Mouse (Mus musculus) Patski (cell line): ENCODE results near the gene Sh3glb1. TPM values are rescaled to one million over a fixed set of nuclear protein-coding genes. Genes with fewer than 3 reads are reported as not detected.

ENCODE experiments used
- ATAC-seq: fragments of 100-300 bp; one replicate; pipeline ENCODE4 v1.8.0; 2021
- CTCF ChIA-PET: fragments of 350-600 bp; sonication (Branson Sonifier 250); formaldehyde crosslinking; loops from one replicate; lab custom pipeline; 2022; ENCODE audit warnings: inconsistent platforms; lab: Charles Lee
- POLR2A ChIA-PET: fragments of 350-600 bp; sonication (Branson Sonifier 250); formaldehyde crosslinking; loops from one replicate; lab custom pipeline; 2022; ENCODE audit warnings: antibody characterized with exemption, inconsistent platforms; lab: Charles Lee
- DNase-seq: peaks from one replicate; pipeline ENCODE4 v3.0.0-alpha.2; 2011; ENCODE audit warnings: low read depth, low spot score
- H3K27me3 ChIP-seq: fragments of 371-371 bp; one replicate; pipeline ENCODE4 v1.5.1; 2021
- CTCF ChIP-seq: fragments of 100-300 bp; IDR thresholded peaks from one replicate; pipeline ENCODE4 v1.5.1; 2021
- in situ Hi-C: fragments of 300-500 bp; cut with MboI; formaldehyde crosslinking; loops from 3 replicates; pipeline ENCODE4 v1.11.1; 2018; ENCODE audit warnings: low pct_unique_long_range_greater_than_20kb, mixed read lengths
- polyA plus RNA-seq: library from polyadenylated mRNA; unstranded; gene quantifications from one replicate; pipeline ENCODE4 v1.2.3, GENCODE M21; 2021

The Sh3glb1 gene
- polyA plus RNA-seq, 1 experiment from 2014 or later = 161 TPM

DNA sequence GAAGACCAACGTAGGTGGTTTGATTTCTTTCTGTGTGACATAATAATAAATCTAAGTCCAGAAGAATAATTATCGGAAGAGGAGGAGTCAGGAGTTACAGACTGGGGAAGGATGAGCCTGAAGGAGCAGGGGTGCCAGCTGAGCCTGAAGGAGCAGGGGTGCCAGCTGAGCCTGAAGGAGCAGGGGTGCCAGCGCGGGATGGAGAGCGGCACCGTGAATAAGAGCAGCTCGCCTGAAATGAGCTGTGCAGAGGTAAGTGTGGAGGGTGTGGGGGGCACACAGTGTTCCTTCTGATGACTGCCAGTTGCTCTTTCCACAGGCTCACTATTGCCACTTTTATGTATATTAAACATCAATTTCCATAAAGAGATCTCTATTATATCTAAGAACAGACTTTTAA, 5.1 kb downstream of the Sh3glb1 start:
- ATAC-seq = no peak
- no peak for DNase-seq
- H3K27me3 ChIP-seq = no peaks in the 10 kb centered on the region
- CTCF ChIA-PET = interaction anchor here (2.1 to 4.4 kb wide), 2 partner anchors 8 to 22 kb away, joined by 12 to 19 read pairs; no protein-coding TSS in a partner anchor
- in situ Hi-C loops = no loop called here
- TF ChIP-seq CTCF = no peak
- POLR2A ChIA-PET = interaction anchor here (0.5 to 0.6 kb wide), 2 partner anchors 11 to 151 kb away, joined by 3 read pairs; no protein-coding TSS in a partner anchor

DNA sequence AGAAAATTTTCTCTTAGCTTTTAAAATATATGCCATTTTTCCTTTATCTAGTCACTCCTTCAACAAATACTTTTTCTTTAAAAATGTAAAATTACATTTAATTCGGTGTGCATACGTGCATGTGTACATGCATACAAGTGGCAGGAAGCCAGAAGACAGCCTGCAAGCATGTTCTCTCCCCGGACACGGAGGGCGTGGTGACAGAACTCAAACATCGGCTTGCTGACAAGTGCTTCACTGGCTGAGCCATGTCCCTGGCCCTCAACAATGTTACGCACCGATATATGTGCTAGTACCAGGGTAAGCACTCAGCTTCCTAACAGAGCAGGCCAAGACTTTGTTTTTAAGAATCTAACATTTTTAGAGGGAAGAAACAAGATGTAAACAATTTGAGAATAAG, 5.5 kb downstream of the Sh3glb1 start:
- CTCF ChIA-PET = interaction anchor here (2.1 to 4.4 kb wide), 2 partner anchors 8 to 22 kb away, joined by 12 to 19 read pairs; no protein-coding TSS in a partner anchor
- DNase-seq (no peak), ATAC-seq (no peak)
- no peak for TF ChIP-seq CTCF
- in situ Hi-C loops = loop anchor here (5.0 kb wide), 1 partner anchor 97 kb away; no protein-coding TSS in a partner anchor
- no peaks in the 10 kb centered on the region for H3K27me3 ChIP-seq
- POLR2A ChIA-PET = no interaction called here

DNA sequence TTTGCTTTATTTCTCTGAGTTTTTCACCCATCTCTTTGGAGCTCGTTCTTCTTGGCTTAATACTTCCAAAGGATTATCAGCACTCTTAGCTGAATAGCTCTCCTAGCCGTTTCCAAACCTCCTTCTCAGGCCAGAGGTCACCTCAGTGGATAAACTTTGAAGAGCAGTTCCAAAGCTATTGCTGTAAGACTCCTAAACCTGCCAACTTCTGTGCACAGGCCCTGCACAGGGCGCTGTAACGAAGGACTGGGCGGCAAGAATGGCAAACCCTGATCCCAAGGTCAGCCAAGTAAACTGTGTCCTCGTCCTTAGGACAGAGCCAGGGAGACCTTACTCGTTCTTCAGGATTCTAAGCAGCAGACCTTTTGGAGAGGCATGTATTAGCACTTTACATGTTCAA, 6.0 kb downstream of the Sh3glb1 start:
- in situ Hi-C loops = loop anchor here (5.0 kb wide), 1 partner anchor 97 kb away; no protein-coding TSS in a partner anchor
- ChIA-PET CTCF (interaction anchor here (0.7 to 4.4 kb wide), 2 partner anchors 7 to 9 kb away, joined by 4 to 19 read pairs; no protein-coding TSS in a partner anchor), POLR2A (no interaction called here)
- H3K27me3 ChIP-seq = no peaks in the 10 kb centered on the region
- DNase-seq = no peak
- ATAC-seq = no peak
- no peak for TF ChIP-seq CTCF

DNA sequence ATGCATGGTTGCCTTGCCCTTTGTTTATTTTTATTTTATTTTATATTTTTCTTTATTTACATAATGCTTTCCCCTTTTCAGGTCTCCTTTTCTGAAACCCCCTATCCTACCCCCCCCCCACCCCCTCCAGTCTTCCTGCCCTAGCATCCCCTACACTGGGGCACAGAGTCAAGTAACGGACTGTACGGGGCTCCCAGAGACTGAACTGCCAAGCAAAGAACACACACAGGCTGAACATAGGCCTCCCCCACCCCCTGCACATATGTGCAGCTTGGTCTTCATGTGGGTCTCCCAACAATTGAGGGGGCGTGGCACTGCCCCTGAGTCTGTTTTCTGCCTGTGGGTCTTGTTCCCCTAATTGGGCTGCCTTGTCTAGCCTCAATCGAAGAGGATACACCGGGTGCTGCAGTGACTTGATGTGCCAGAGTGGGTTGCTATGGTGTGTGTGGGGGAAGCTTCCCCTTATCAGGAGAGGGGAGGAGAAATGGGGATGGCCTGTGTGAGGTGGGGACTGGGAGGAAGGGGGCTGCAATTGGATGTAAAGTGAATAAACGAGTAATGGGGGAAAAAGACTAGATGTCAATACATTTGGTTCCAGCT, 8.4 kb downstream of the Sh3glb1 start:
- ChIA-PET POLR2A (interaction anchor here (0.5 to 1.5 kb wide), 2 partner anchors 16 to 199 kb away, joined by 3 read pairs; no protein-coding TSS in a partner anchor), CTCF (interaction anchor here (1.3 kb wide), 2 partner anchors 9 to 114 kb away, joined by 3 to 4 read pairs; no protein-coding TSS in a partner anchor)
- no peaks in the 10 kb centered on the region for H3K27me3 ChIP-seq
- DNase-seq (no peak), ATAC-seq (no peak)
- in situ Hi-C loops = loop anchor here (5.0 kb wide), 1 partner anchor 94 kb away; no protein-coding TSS in a partner anchor
- TF ChIP-seq CTCF = no peak

DNA sequence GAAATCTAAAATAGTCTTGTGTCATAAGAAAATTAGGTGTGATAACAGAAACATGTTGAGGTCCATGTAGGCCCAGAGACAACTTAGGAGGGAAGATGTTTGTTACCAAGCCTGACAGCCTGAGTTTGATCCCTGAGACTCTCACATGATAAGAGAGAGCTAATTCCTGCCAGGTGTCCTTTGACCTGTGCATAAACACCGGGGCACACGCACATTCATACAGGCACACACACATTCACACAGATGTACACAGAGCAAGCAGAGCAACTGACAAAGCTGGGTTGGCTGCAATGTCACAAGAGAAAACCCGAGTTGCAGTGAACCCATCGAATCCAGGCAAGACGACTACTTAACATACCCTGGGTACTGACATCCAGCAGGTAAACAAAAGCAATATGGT, 11.5 kb downstream of the Sh3glb1 start:
- no peaks in the 10 kb centered on the region for H3K27me3 ChIP-seq
- POLR2A ChIA-PET = no interaction called here
- no peak for ATAC-seq
- in situ Hi-C loops = no loop called here
- no peak for TF ChIP-seq CTCF
- DNase-seq = no peak
- CTCF ChIA-PET = interaction anchor here (1.2 kb wide), 1 partner anchor 169 kb away, joined by 3 read pairs; no protein-coding TSS in a partner anchor

DNA sequence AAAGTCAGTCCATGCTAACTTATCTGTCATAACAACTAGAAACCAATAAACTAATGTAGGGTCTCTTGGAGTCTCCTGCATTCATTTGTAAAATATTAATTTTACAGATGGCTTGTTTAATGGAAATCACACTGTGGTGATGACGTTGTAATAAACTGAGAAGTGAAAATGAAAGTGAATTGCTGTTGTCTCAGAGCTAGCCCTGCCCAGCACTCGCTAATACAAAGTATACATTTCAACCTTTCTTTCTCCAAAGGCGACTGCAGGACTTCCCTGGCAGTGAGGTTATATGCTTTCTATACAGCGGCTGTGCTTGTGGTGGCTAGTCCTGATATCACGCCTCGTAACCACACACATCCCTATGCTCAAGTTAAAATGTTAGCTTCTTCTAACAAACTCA, 16.2 kb downstream of the Sh3glb1 start:
- H3K27me3 ChIP-seq = no peaks in the 10 kb centered on the region
- TF ChIP-seq CTCF = no peak
- no peak for ATAC-seq
- in situ Hi-C loops = no loop called here
- POLR2A ChIA-PET = no interaction called here
- CTCF ChIA-PET = interaction anchor here (0.7 to 1.0 kb wide), 3 partner anchors 10 to 250 kb away, joined by 3 read pairs; no protein-coding TSS in a partner anchor
- no peak for DNase-seq

DNA sequence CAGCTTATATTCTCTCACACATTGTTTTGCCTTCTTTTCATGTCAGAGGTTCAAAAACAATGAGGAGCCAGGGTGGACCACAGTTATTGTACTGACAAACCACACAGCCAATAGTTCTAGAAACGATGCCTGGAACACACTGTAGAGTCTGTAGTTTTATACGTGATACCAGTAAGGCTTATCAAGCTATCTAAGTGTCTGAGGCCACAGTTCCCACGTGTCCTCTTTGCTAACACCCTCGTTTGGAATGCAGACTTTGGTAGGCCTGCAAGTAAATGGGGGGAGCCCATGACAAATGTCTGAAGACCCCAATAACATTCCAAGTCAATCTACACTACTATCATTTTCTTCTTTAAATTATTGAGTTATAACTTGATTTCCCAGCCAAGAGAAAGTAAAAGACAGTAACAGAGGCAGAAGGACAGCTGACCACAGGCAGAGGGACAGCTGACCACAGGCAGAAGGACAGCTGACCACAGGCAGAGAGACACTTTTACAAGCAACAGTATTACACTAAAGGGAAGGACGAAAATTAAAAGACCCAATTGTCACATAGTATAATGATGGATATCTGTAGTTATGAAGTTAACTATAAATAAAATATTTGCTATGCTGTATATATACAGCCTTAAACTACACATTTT, 21.2 kb downstream of the Sh3glb1 start:
- in situ Hi-C loops = no loop called here
- ChIA-PET CTCF (interaction anchor here (1.2 kb wide), 1 partner anchor 21 kb away, joined by 3 read pairs; the partner anchor contains the start of gene Sh3glb1), POLR2A (no interaction called here)
- no peak for TF ChIP-seq CTCF
- no peak for ATAC-seq
- no peak for DNase-seq
- no peaks in the 10 kb centered on the region for H3K27me3 ChIP-seq

DNA sequence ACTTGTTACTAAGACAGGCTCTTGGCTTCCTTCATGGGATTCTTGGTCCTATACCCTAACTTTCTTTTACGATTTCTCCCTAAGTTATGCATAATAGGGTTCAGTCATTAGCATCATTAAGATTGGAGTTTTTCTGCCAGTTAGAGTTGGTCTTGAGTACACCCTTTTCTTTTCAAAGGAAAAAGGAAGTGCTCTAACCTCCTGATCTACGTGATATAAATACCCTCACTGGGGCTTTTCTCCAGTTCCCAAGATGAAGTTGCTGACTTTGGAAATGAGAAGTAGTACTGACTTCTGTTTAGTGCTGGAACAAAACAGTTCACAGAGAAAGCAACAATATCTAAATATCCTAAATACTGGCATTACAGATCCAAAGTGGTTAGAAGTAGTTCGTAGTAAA, 22.2 kb downstream of the Sh3glb1 start:
- H3K27me3 ChIP-seq = no peaks in the 10 kb centered on the region
- DNase-seq (no peak), ATAC-seq (no peak)
- ChIA-PET CTCF (no interaction called here), POLR2A (no interaction called here)
- in situ Hi-C loops = no loop called here
- TF ChIP-seq CTCF = no peak

DNA sequence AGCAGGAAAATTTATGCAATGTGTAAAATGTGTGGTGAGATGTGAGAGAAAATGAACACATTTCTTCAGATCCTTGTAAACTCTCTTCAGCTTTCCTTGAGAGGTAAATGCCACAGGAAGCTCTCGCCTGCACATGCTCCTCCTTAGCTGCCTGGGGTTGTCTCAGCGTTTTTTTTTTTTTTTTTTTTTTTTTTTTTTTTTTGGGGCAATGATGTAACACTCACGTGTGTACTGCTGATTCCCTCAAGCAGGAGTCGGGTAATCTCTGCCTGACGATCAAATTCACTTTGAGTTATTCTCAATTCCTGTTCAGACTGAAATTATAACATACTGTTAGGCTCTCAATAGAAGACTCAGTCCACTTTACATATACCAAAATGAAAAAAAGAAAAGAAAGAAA, 23.0 kb downstream of the Sh3glb1 start:
- in situ Hi-C loops = no loop called here
- H3K27me3 ChIP-seq = no peaks in the 10 kb centered on the region
- ChIA-PET CTCF (interaction anchor here (1.0 to 1.7 kb wide), 3 partner anchors 15 to 24 kb away, joined by 3 to 8 read pairs (median 3); no protein-coding TSS in a partner anchor), POLR2A (no interaction called here)
- no peak for DNase-seq
- TF ChIP-seq CTCF = no peak
- ATAC-seq = no peak

DNA sequence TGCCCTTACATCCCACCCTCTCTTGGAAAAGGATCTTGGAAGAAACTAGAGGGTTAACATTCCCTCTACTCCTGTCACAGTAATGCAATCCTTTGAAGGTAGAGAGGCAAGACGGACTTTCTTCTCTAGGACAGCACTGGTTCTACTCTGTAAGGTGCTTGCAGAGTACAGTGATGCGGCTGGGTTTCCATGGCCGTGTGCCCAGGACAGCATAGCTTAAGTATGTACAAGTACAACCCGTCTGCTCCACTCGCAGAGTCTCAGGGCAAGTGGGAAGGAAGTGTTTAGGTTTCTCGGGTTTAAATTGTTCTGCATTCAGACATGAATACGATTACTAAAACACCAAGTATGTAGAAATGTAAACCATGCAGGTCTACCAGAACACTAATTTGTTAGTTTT, 25.2 kb downstream of the Sh3glb1 start:
- ATAC-seq (no peak), DNase-seq (no peak)
- in situ Hi-C loops = no loop called here
- TF ChIP-seq CTCF = no peak
- ChIA-PET POLR2A (interaction anchor here (1.0 to 1.1 kb wide), 2 partner anchors 18 to 80 kb away, joined by 3 read pairs; no protein-coding TSS in a partner anchor), CTCF (interaction anchor here (1.0 to 1.7 kb wide), 6 partner anchors 9 to 26 kb away, joined by 3 to 7 read pairs (median 3); no protein-coding TSS in a partner anchor)
- no peaks in the 10 kb centered on the region for H3K27me3 ChIP-seq
